Mouse (Mus musculus) spleen, adult 2 months (tissue): Measurements from ENCODE around the gene S100a4.

Experiments used
- CTCF ChIP-seq: fragments of 200-500 bp; IDR thresholded peaks from 2 replicates; pipeline ENCODE4 v1.5.1; 2011; ENCODE audit warnings: mild to moderate bottlenecking, inconsistent platforms; ENCODE audit not compliant: insufficient read depth, insufficient read length, insufficient replicate concordance; ENCODE audit errors: extremely low read depth
- POLR2A ChIP-seq: fragments of 200-500 bp; IDR thresholded peaks from 2 replicates; pipeline ENCODE4 v1.6.1; 2011; ENCODE audit warnings: low read depth, low read length, inconsistent platforms

GRCm38 (mm10) chr3:90617586-90617985 lies 14.0 kb downstream of the S100a4 start:
- TF ChIP-seq CTCF = no peak
- TF ChIP-seq POLR2A = no peak
